Mouse (Mus musculus) G1E (cell line): ENCODE data around the gene Nktr. TPM values are rescaled to one million over a fixed set of nuclear protein-coding genes. Genes with fewer than 3 reads are reported as not detected.

Source experiments
- ATAC-seq: 2 replicates; pipeline ENCODE4 v1.8.0; 2016; ENCODE audit warnings: mild to moderate bottlenecking; ENCODE audit not compliant: insufficient number of reproducible peaks, poor library complexity, low FRiP score, severe bottlenecking; ENCODE audit errors: extremely low read depth
- DNase-seq: peaks from one replicate; pipeline ENCODE4 v3.0.0; 2012; ENCODE audit warnings: low spot score
- H3K27me3 ChIP-seq: 2 replicates; pipeline ENCODE4 v1.6.1; 2012; ENCODE audit warnings: mild to moderate bottlenecking, low read length, inconsistent platforms; ENCODE audit not compliant: insufficient read depth
- H3K36me3 ChIP-seq: replicated peaks from 2 replicates; pipeline ENCODE3; 2012; ENCODE audit warnings: mild to moderate bottlenecking, inconsistent platforms
- H3K4me1 ChIP-seq: 2 replicates; pipeline ENCODE4 v1.6.1; 2012; ENCODE audit warnings: low read depth, low read length, inconsistent platforms, mixed read lengths; ENCODE audit not compliant: insufficient read depth
- H3K4me3 ChIP-seq: 2 replicates; pipeline ENCODE4 v1.5.1; 2012; ENCODE audit warnings: low read depth, mild to moderate bottlenecking, inconsistent platforms, low read length, moderate library complexity, mixed read lengths
- H3K9me3 ChIP-seq: replicated peaks from 2 replicates; pipeline ENCODE4 v1.6.1; 2012; ENCODE audit warnings: inconsistent platforms
- CTCF ChIP-seq: IDR thresholded peaks from 2 replicates; pipeline ENCODE4 v1.5.1; 2012; ENCODE audit warnings: low read depth, low read length, inconsistent platforms, mixed read lengths
- GATA1 ChIP-seq: IDR thresholded peaks from 2 replicates; pipeline ENCODE4 v1.6.1; 2012; ENCODE audit warnings: borderline replicate concordance, low read length, inconsistent platforms, mixed read lengths
- GATA2 ChIP-seq: IDR thresholded peaks from 2 replicates; pipeline ENCODE4 v1.6.1; 2012; ENCODE audit warnings: low read depth, low read length, inconsistent platforms, borderline replicate concordance
- POLR2AphosphoS5 ChIP-seq: IDR thresholded peaks from 2 replicates; pipeline ENCODE4 v1.6.1; 2012; ENCODE audit warnings: low read depth, low read length, inconsistent platforms; ENCODE audit not compliant: insufficient replicate concordance
- TAL1 ChIP-seq: conservative IDR thresholded peaks from 2 replicates; pipeline ENCODE4 v1.6.1; 2012; ENCODE audit warnings: low read depth, low read length, inconsistent platforms, mixed read lengths
- polyA plus RNA-seq: library from polyadenylated mRNA; stranded (reverse); fragments of >175 nt; gene quantifications from 2 replicates; pipeline ENCODE4 v1.2.3, GENCODE M21; 2012
- total RNA-seq, 2 experiments: library from RNA; stranded (forward) in 1 of 2; stranded (reverse) in 1 of 2; fragments of 200-1000 nt in 1 of 2; fragments of >200 nt in 1 of 2; fragmentation: Nextera tagmentation in 1 of 2; gene quantifications; 2 replicates each; pipeline ENCODE4 v1.2.3; 2014 to 2017

Nktr gene
- total and polyA plus RNA-seq, 3 experiments, result 33.2 to 339 (median 135) TPM

DNA sequence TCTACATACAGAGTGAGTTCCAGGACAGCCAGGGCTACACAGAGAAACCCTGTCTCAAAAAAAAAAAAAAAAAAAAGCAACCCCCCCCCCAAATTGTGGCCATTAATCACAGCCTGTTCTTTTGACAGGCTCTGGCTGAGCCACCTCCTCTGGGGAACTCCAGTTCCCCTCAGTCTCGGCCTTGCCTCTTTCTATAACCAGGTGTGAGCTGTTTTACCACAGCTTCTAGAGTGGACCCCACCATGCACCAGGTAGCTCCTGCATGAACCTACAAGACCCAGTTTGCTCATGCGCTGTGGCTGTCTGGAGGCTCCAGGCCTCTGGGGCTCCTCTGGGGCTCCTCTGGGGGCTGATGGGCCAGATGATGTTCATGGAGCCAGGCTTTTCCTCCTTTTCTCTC, 43.4 kb upstream of the Nktr start:
- no peaks in the 10 kb centered on the region for H3K9me3 ChIP-seq
- DNase-seq (no peak), ATAC-seq (no peak)
- H3K36me3 ChIP-seq, result no peaks in the 10 kb centered on the region
- peaks cover 12% of the 10 kb centered on the region for H3K4me1 ChIP-seq
- no peak overlapping the region for H3K4me3 ChIP-seq
- peaks cover 16% of the 10 kb centered on the region; the same call in 1 of the 2 replicates for H3K27me3 ChIP-seq
- TF ChIP-seq TAL1, result no peak
- no peak for TF ChIP-seq CTCF
- TF ChIP-seq GATA2, result no peak
- TF ChIP-seq POLR2AphosphoS5, result no peak
- TF ChIP-seq GATA1, result no peak

DNA sequence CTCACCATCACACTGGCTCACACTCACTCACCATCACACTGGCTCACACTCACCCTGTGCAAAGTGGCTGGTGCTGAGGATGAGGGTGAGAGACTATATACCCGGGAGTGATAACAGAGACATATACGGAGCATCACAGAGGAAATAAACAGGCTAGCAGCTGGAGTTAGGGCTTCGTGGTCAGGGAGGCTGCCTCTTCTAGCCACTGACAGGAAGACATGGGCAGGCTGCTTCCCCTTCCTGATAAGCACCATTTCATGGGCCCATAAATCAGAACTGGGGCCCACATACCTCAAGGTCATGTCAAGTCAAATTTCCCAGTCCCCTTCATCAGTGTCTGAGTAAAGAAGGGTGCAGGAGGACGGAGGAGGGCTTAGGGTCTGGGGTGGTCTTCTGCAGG, 41.9 kb upstream of the Nktr start:
- no peak overlapping the region for H3K4me3 ChIP-seq
- DNase-seq, result no peak

DNA sequence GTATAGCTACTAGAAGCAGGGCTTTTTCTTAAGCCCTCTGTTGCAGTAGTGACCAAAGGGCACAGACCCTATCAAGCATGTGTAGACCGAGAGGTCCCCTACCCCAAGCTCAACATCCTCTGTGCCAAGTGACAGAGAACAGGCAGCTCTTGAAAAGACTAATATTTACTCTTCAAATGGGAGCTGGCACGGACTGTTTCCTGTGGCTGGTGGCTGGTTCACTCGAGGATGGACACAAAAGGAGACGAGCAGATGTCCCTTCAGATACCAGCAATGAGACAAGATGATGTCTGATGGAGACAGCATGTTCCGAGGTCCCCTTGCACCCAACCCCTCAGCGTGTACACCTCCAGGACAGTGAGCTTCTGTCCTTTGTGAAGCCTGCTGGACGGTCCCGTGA, 41.5 kb upstream of the Nktr start:
- Histone ChIP-seq H3K27me3 (peaks cover 16% of the 10 kb centered on the region; the same call in 1 of the 2 replicates), H3K36me3 (peaks cover 5% of the 10 kb centered on the region), H3K4me1 (peaks cover 8% of the 10 kb centered on the region; the same call in 1 of the 2 replicates), H3K9me3 (no peaks in the 10 kb centered on the region), H3K4me3 (no peak overlapping the region)
- no peak for TF ChIP-seq CTCF
- TF ChIP-seq GATA1, result no peak
- no peak for TF ChIP-seq POLR2AphosphoS5
- TF ChIP-seq GATA2, result no peak
- no peak for TF ChIP-seq TAL1
- ATAC-seq (no peak), DNase-seq (no peak)

More for the DNA sequence above, 41.9 kb upstream of the Nktr start:
- Histone ChIP-seq H3K4me1 (peaks cover 12% of the 10 kb centered on the region), H3K27me3 (peaks cover 16% of the 10 kb centered on the region; the same call in 1 of the 2 replicates), H3K36me3 (peaks cover under 1% of the 10 kb centered on the region), H3K9me3 (no peaks in the 10 kb centered on the region)
- TF ChIP-seq GATA2, result no peak
- TF ChIP-seq POLR2AphosphoS5, result no peak
- no peak for TF ChIP-seq GATA1
- no peak for TF ChIP-seq TAL1
- TF ChIP-seq CTCF, result no peak
- no peak for ATAC-seq

DNA sequence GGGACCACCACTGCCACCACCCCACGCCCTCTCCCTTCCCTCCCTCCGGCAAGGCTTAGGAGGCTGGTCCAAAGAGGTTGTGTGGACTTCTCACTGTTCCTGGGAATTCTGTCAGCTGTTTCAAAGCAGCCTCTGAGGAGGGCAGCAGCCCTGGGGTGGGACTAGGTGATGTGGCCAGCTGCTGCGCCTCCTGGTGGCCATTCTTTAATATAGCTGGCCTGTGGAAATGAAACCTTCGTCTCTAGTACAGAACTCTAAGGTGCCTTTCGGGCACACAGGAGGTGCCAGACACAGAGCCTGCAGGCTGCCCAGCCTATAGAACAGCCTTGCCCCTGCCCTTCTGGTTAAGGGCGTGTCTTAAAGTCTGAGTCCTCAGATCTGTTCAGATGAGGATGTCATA, 39.4 kb upstream of the Nktr start:
- Histone ChIP-seq H3K36me3 (peaks cover 15% of the 10 kb centered on the region), H3K4me3 (no peak overlapping the region), H3K27me3 (peaks cover 8% of the 10 kb centered on the region; the same call in 1 of the 2 replicates), H3K9me3 (no peaks in the 10 kb centered on the region), H3K4me1 (peaks cover 6% of the 10 kb centered on the region; the same call in 1 of the 2 replicates)
- DNase-seq, result peak; percentile 33
- TF ChIP-seq CTCF (peak; percentile 67), POLR2AphosphoS5 (no peak)
- ATAC-seq, result no peak; the same call in 1 of the 2 replicates

DNA sequence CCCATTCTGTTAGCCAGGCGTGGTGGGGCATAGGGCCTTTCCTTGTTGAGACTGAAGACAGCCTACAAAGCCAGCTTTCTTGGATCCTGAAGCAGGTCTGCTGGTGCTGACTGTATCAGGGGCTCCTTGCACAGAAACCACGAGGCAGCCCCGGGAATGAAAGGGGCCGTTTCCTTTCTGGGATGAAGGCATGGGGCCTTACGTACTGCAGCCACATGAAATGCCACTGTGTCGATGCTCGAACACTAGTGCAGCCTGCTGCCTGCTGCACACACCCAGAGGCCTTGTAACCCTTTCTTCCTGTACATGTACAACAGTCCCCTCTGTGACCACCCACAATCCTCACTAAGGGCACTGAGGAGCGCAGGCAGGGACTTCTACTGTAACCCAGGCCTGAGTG, 37.8 kb upstream of the Nktr start:
- H3K4me1 ChIP-seq, result peaks cover 5% of the 10 kb centered on the region; the same call in 1 of the 2 replicates
- no peak for ATAC-seq
- DNase-seq, result no peak
- no peak for TF ChIP-seq CTCF
- TF ChIP-seq TAL1, result no peak
- no peak for TF ChIP-seq POLR2AphosphoS5
- no peak for TF ChIP-seq GATA1
- TF ChIP-seq GATA2, result no peak
- H3K27me3 ChIP-seq, result peaks cover 8% of the 10 kb centered on the region; the same call in 1 of the 2 replicates
- no peak overlapping the region for H3K4me3 ChIP-seq
- peaks cover 29% of the 10 kb centered on the region for H3K36me3 ChIP-seq
- 0 out of 2 replicates have a peak, but pooled peaks cover under 1% of the 10 kb centered on the region for H3K9me3 ChIP-seq

DNA sequence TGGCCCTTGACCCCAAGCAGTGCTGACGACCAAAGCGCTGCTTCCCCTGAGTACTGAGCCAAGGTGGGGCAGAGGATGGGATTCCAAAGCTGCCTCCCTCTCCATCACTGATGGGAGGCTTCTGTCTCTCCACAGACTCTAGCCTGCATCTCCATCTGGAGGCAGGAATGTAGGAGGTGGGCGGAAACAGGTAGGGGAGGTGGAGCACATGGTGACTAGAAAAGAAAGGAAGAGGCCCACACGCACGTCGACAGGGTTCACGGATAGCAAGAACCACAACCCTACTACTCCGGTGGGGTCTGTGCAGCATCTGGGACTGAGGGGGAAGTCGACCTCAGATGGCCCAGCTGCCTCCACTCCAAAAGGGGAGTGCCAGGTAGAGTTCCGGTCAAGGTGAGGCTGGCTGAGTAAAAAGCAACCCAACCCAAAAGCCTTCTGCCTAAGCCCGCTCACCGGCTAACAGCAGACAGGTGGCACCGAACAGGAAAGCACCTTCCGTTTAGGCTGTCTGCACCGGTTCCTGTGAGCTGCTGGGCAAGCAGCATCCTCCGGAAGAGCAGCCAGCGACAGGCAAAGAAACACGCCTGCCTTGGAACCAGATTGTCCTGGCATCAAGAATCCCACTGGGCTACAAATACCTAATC, 36.8 kb upstream of the Nktr start:
- no peak for DNase-seq
- Histone ChIP-seq H3K4me1 (peaks cover under 1% of the 10 kb centered on the region; the same call in 1 of the 2 replicates), H3K27me3 (peaks cover 4% of the 10 kb centered on the region; the same call in 1 of the 2 replicates), H3K4me3 (no peak overlapping the region), H3K36me3 (peaks cover 31% of the 10 kb centered on the region), H3K9me3 (0 out of 2 replicates have a peak, but pooled peaks cover 4% of the 10 kb centered on the region)
- TF ChIP-seq TAL1 (no peak), GATA2 (no peak), GATA1 (no peak), CTCF (no peak), POLR2AphosphoS5 (no peak)
- no peak for ATAC-seq

DNA sequence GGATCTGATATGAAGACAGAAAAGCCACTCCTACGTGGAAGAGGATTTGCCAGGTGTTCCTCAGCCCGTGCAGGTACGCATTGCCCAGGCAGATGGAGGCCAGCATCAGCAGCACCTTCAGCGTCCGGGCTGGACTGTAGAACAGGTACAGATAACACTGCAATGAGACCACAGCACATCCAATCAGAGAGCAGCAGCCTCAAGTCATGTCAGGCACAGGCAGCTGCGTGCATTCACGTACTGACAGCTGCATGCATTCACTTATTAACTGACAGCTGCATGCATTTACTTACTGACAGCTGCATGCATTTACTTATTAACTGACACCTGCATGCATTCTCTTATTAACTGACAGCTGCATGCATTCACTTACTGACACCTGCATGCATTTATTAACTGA, 34.3 kb upstream of the Nktr start:
- DNase-seq (no peak), ATAC-seq (no peak)
- Histone ChIP-seq H3K4me3 (no peak overlapping the region), H3K27me3 (no peaks in the 10 kb centered on the region), H3K36me3 (peaks cover 43% of the 10 kb centered on the region), H3K4me1 (no peaks in the 10 kb centered on the region), H3K9me3 (0 out of 2 replicates have a peak, but pooled peaks cover 4% of the 10 kb centered on the region)
- no peak for TF ChIP-seq POLR2AphosphoS5
- no peak for TF ChIP-seq TAL1
- no peak for TF ChIP-seq CTCF
- TF ChIP-seq GATA1, result no peak
- no peak for TF ChIP-seq GATA2
